ENCODE assay signal across 10 mouse cellular contexts in genomic region chr13:61241076-61241947, GRCm38 (mm10). TPM values are rescaled to one million over a fixed set of nuclear protein-coding genes. Genes with fewer than 3 reads are reported as not detected.
DNase-seq lines count a peak whose midpoint lies in the region; ATAC-seq and TF ChIP-seq lines count a peak whose summit lies in the region.
"Had no signal": no experiment of that assay in that cellular context is flagged by ENCODE, and none has a peak within 500 bp of the region (broad histone marks: within the 10 kb centered on the region; RNA-seq: fewer than 3 reads in every experiment).

No protein-coding gene starts in this region.

- no peaks in the 10 kb centered on the region for H3K36me3 ChIP-seq in E14TG2a.4 (ENCODE audit: insufficient read depth, low read length)
- no peaks in the 10 kb centered on the region for H3K36me3 ChIP-seq in lung, postnatal 0 days (ENCODE audit: insufficient read depth, low read length)
- H3K36me3 ChIP-seq in forebrain, embryonic 15.5 days = no peaks in the 10 kb centered on the region
- H3K36me3 ChIP-seq: hindbrain, embryonic 15.5 days; stomach, embryonic 15.5 days had no signal

- H3K27ac ChIP-seq in lung, postnatal 0 days (ENCODE audit: low read length) = no peak overlapping the region
- H3K27ac ChIP-seq in forebrain, embryonic 15.5 days (replicated peaks) = no peak overlapping the region
- H3K27ac ChIP-seq: hindbrain, embryonic 15.5 days; stomach, embryonic 15.5 days had no signal

- no peak overlapping the region for H3K9ac ChIP-seq in lung, postnatal 0 days (replicated peaks; ENCODE audit: low read depth)
- no peak overlapping the region for H3K9ac ChIP-seq in forebrain, embryonic 15.5 days (replicated peaks)
- H3K9ac ChIP-seq: hindbrain, embryonic 15.5 days; stomach, embryonic 15.5 days had no signal

- H3K4me2 ChIP-seq in lung, postnatal 0 days (replicated peaks; ENCODE audit: low read depth, low read length) = no peak overlapping the region
- H3K4me2 ChIP-seq in forebrain, embryonic 15.5 days (replicated peaks) = no peak overlapping the region
- H3K4me2 ChIP-seq: hindbrain, embryonic 15.5 days; stomach, embryonic 15.5 days had no signal

- no peaks in the 10 kb centered on the region for H3K9me3 ChIP-seq in E14TG2a.4 (ENCODE audit: low read length)
- H3K9me3 ChIP-seq in lung, postnatal 0 days (ENCODE audit: low read length) = no peaks in the 10 kb centered on the region
- peaks cover 28% of the 10 kb centered on the region; the same call in 1 of the 2 replicates for H3K9me3 ChIP-seq in forebrain, embryonic 15.5 days
- H3K9me3 ChIP-seq: hindbrain, embryonic 15.5 days; stomach, embryonic 15.5 days had no signal

- no peak for ATAC-seq in lung, postnatal 0 days
- ATAC-seq in forebrain, embryonic 15.5 days (replicated peaks) = no peak

- TF ChIP-seq EP300 in lung, postnatal 0 days (IDR thresholded peaks at IDR 0.05) = no peak

- H3K27me3 ChIP-seq in E14TG2a.4 (ENCODE audit: insufficient read depth, low read length) = no peaks in the 10 kb centered on the region
- no peaks in the 10 kb centered on the region for H3K27me3 ChIP-seq in lung, postnatal 0 days (replicated peaks; ENCODE audit: insufficient read depth, low read length)
- H3K27me3 ChIP-seq in forebrain, embryonic 15.5 days = no peaks in the 10 kb centered on the region
- H3K27me3 ChIP-seq: hindbrain, embryonic 15.5 days; stomach, embryonic 15.5 days had no signal

- DNase-seq in A20 (ENCODE audit: low read depth, low spot score) = peak; percentile 20
- DNase-seq in c-Kit-negative CD71-positive TER-119-positive erythroid progenitor cells, embryonic 14.5 days (ENCODE audit: low read depth, low spot score) = peak; percentile 2
- DNase-seq in frontal cortex, postnatal 36 days (ENCODE audit: low spot score in 2 of 2) = peak; percentile 1 to 13
- peak; percentile 1 to 59 for DNase-seq in layer of hippocampus, adult 18-20 months (ENCODE audit: low spot score in 2 of 2)
- peak; percentile 44 for DNase-seq in lung, postnatal 0 days (ENCODE audit: low spot score)
- DNase-seq in right cerebral cortex, postnatal 36 days (ENCODE audit: low spot score in 2 of 2) = peak; percentile 0

- 57% methylated on average over 13 of the region's 13 CpGs for WGBS in lung, postnatal 0 days
- 58% methylated on average over 13 of the region's 13 CpGs for WGBS in forebrain, embryonic 15.5 days

- TF ChIP-seq CTCF in E14TG2a.4 (conservative IDR thresholded peaks at IDR 0.05; ENCODE audit: low read length) = peak; percentile 38
- peak; percentile 72 for TF ChIP-seq CTCF in lung, postnatal 0 days (IDR thresholded peaks at IDR 0.05)

- H3K4me3 ChIP-seq in E14TG2a.4 (replicated peaks; ENCODE audit: low read length) = peak overlapping the region; percentile 71
- no peak overlapping the region for H3K4me3 ChIP-seq in lung, postnatal 0 days (ENCODE audit: low read depth, low read length)
- H3K4me3 ChIP-seq in forebrain, embryonic 15.5 days = no peak overlapping the region
- H3K4me3 ChIP-seq: hindbrain, embryonic 15.5 days; stomach, embryonic 15.5 days had no signal

- H3K4me1 ChIP-seq in E14TG2a.4 (replicated peaks; ENCODE audit: low read depth, low read length) = peaks cover 2% of the 10 kb centered on the region; the same call in 1 of the 2 replicates
- H3K4me1 ChIP-seq in lung, postnatal 0 days (ENCODE audit: insufficient read depth, low read depth, low read length) = no peaks in the 10 kb centered on the region
- no peaks in the 10 kb centered on the region for H3K4me1 ChIP-seq in forebrain, embryonic 15.5 days
- H3K4me1 ChIP-seq: hindbrain, embryonic 15.5 days; stomach, embryonic 15.5 days had no signal

RNA-seq across cellular contexts. Expression of gene Cts8, which starts 13.8 kb away (rescaled TPM):
- total RNA-seq in layer of hippocampus, adult 18-20 months (2021) = not detected
- polyA plus RNA-seq in lung, postnatal 0 days (2015; fragmentation: Nextera tagmentation; extraction: Ambion mirVana) = not detected in 2 replicates
- not detected in 2 replicates for polyA plus RNA-seq in forebrain, embryonic 15.5 days (2015; fragmentation: Nextera tagmentation; extraction: Ambion mirVana)
- polyA plus RNA-seq: hindbrain, embryonic 15.5 days; stomach, embryonic 15.5 days had no signal

RNA-seq across cellular contexts. Expression of gene Cts6, which starts 38.1 kb away (rescaled TPM):
- not detected for total RNA-seq in layer of hippocampus, adult 18-20 months (2021)
- not detected in 2 replicates for polyA plus RNA-seq in lung, postnatal 0 days (2015; fragmentation: Nextera tagmentation; extraction: Ambion mirVana)
- polyA plus RNA-seq in forebrain, embryonic 15.5 days (2015; fragmentation: Nextera tagmentation; extraction: Ambion mirVana) = not detected in 2 replicates
- polyA plus RNA-seq: hindbrain, embryonic 15.5 days; stomach, embryonic 15.5 days had no signal

RNA-seq across cellular contexts. Expression of gene Gm49398, which starts 47.3 kb away (rescaled TPM):
- not detected for total RNA-seq in layer of hippocampus, adult 18-20 months (2021)
- polyA plus RNA-seq in lung, postnatal 0 days (2015; fragmentation: Nextera tagmentation; extraction: Ambion mirVana) = not detected in 2 replicates
- polyA plus RNA-seq in forebrain, embryonic 15.5 days (2015; fragmentation: Nextera tagmentation; extraction: Ambion mirVana) = not detected in 2 replicates
- polyA plus RNA-seq: hindbrain, embryonic 15.5 days; stomach, embryonic 15.5 days had no signal
